Mouse (Mus musculus) MEL (cell line): ENCODE data around the gene Sox30. TPM values are rescaled to one million over a fixed set of nuclear protein-coding genes. Genes with fewer than 3 reads are reported as not detected.

Experiments
- DNase-seq: peaks from one replicate; pipeline ENCODE4 v3.0.0; 2011; ENCODE audit warnings: low read depth, low spot score
- H3K27ac ChIP-seq: 2 replicates; pipeline ENCODE4 v1.5.1; 2012; ENCODE audit warnings: low read depth, mild to moderate bottlenecking, control low read depth, low read length, moderate library complexity; ENCODE audit not compliant: control insufficient read depth
- H3K27me3 ChIP-seq, 2 experiments: fragments of 150-350 bp in 1 of 2; sonication (generic) in 1 of 2; 2 replicates each; pipeline ENCODE4 v1.6.1; 2012; ENCODE audit warnings: low read length in 2 of 2, mild to moderate bottlenecking in 2 of 2, improper control_type of control experiment in 1 of 2, moderate library complexity in 1 of 2; ENCODE audit not compliant: insufficient read depth in 2 of 2, control insufficient read depth in 1 of 2
- H3K36me3 ChIP-seq, 2 experiments: 2 replicates each; pipeline ENCODE4 v1.6.1; 2012 to 2014; ENCODE audit warnings: low read length in 2 of 2, improper control_type of control experiment in 1 of 2, inconsistent platforms in 1 of 2, mild to moderate bottlenecking in 1 of 2; ENCODE audit not compliant: insufficient read depth in 2 of 2, control insufficient read depth in 1 of 2
- H3K4me1 ChIP-seq, 2 experiments: fragments of 150-350 bp in 1 of 2; sonication (generic) in 1 of 2; 2 replicates each; pipeline ENCODE4 v1.6.1; 2012; ENCODE audit warnings: low read length in 2 of 2, improper control_type of control experiment in 1 of 2, mild to moderate bottlenecking in 1 of 2; ENCODE audit not compliant: insufficient read depth in 2 of 2, control insufficient read depth in 1 of 2
- H3K4me3 ChIP-seq, 2 experiments: fragments of 150-350 bp in 1 of 2; sonication (generic) in 1 of 2; 2 replicates each; pipeline ENCODE4 v1.5.1; 2012; ENCODE audit warnings: low read depth in 2 of 2, low read length in 2 of 2, mild to moderate bottlenecking in 2 of 2, moderate library complexity in 2 of 2, control low read depth in 1 of 2, improper control_type of control experiment in 1 of 2; ENCODE audit not compliant: control insufficient read depth in 1 of 2, insufficient read depth in 1 of 2
- H3K79me2 ChIP-seq: 2 replicates; pipeline ENCODE4 v1.6.1; 2012; ENCODE audit warnings: mild to moderate bottlenecking, low read length, moderate library complexity; ENCODE audit not compliant: control insufficient read depth, poor library complexity, insufficient read depth
- H3K9ac ChIP-seq: 2 replicates; pipeline ENCODE4 v1.6.1; 2012; ENCODE audit warnings: low read depth, mild to moderate bottlenecking, control low read depth, low read length, moderate library complexity; ENCODE audit not compliant: control insufficient read depth, poor library complexity, severe bottlenecking
- H3K9me3 ChIP-seq: fragments of 150-350 bp; sonication (generic); replicated peaks from 2 replicates; pipeline ENCODE4 v1.6.1; 2012; ENCODE audit warnings: mild to moderate bottlenecking, low read length, improper control_type of control experiment, moderate library complexity; ENCODE audit not compliant: insufficient read depth
- CHD1 ChIP-seq: IDR thresholded peaks from 2 replicates; pipeline ENCODE4 v1.6.1; 2012; ENCODE audit warnings: low read depth, mild to moderate bottlenecking, inconsistent platforms, low read length, improper control_type of control experiment
- CHD2 ChIP-seq: IDR thresholded peaks from 2 replicates; pipeline ENCODE4 v1.6.1; 2011; ENCODE audit warnings: low read length, improper control_type of control experiment
- CTCF ChIP-seq, 3 experiments: IDR thresholded peaks in 2 of 3; conservative IDR thresholded peaks in 1 of 3; 2 replicates each; pipeline ENCODE4 v1.5.1; 2011 to 2012; ENCODE audit warnings: low read length in 3 of 3, low read depth in 2 of 3, mild to moderate bottlenecking in 2 of 3, improper control_type of control experiment in 1 of 3, inconsistent platforms in 1 of 3, mixed read lengths in 1 of 3, moderate library complexity in 1 of 3; ENCODE audit not compliant: control insufficient read depth in 1 of 3, insufficient read depth in 1 of 3, poor library complexity in 1 of 3, severe bottlenecking in 1 of 3
- E2F4 ChIP-seq: IDR thresholded peaks from 2 replicates; pipeline ENCODE4 v1.6.1; 2011; ENCODE audit warnings: low read depth, low read length, improper control_type of control experiment, borderline replicate concordance
- ELF1 ChIP-seq: IDR thresholded peaks from 2 replicates; pipeline ENCODE4 v1.6.1; 2014; ENCODE audit warnings: low read depth, mild to moderate bottlenecking, inconsistent platforms, low read length, improper control_type of control experiment, moderate library complexity
- EP300 ChIP-seq, 2 experiments: IDR thresholded peaks; 2 replicates each; pipeline ENCODE4 v1.6.1; 2011; ENCODE audit warnings: improper control_type of control experiment in 2 of 2, low read length in 2 of 2, low read depth in 1 of 2, mild to moderate bottlenecking in 1 of 2
- GATA1 ChIP-seq: IDR thresholded peaks from 2 replicates; pipeline ENCODE4 v1.6.1; 2011; ENCODE audit warnings: low read depth, low read length, improper control_type of control experiment
- MAX ChIP-seq: IDR thresholded peaks from 2 replicates; pipeline ENCODE4 v1.6.1; 2011; ENCODE audit warnings: low read length, improper control_type of control experiment
- MAZ ChIP-seq: IDR thresholded peaks from 2 replicates; pipeline ENCODE4 v1.6.1; 2012; ENCODE audit warnings: low read depth, mild to moderate bottlenecking, inconsistent platforms, low read length, improper control_type of control experiment
- MYB ChIP-seq: IDR thresholded peaks from 2 replicates; pipeline ENCODE4 v1.6.1; 2011; ENCODE audit warnings: mild to moderate bottlenecking, low read depth, low read length, improper control_type of control experiment
- MYC ChIP-seq: IDR thresholded peaks from 2 replicates; pipeline ENCODE4 v1.6.1; 2011; ENCODE audit warnings: low read depth, mild to moderate bottlenecking, low read length, improper control_type of control experiment, moderate library complexity
- NRF1 ChIP-seq: IDR thresholded peaks from 2 replicates; pipeline ENCODE4 v1.6.1; 2014; ENCODE audit warnings: low read depth, mild to moderate bottlenecking, inconsistent platforms, low read length, improper control_type of control experiment, moderate library complexity; ENCODE audit not compliant: poor library complexity, insufficient read depth, severe bottlenecking
- POLR2A ChIP-seq, 2 experiments: IDR thresholded peaks; 2 replicates each; pipeline ENCODE4 v1.6.1; 2011 to 2012; ENCODE audit warnings: low read length in 2 of 2, mild to moderate bottlenecking in 2 of 2, control low read depth in 1 of 2, improper control_type of control experiment in 1 of 2, low read depth in 1 of 2, moderate library complexity in 1 of 2; ENCODE audit not compliant: control insufficient read depth in 1 of 2, insufficient read depth in 1 of 2, poor library complexity in 1 of 2
- POLR2AphosphoS2 ChIP-seq: IDR thresholded peaks from 2 replicates; pipeline ENCODE4 v1.6.1; 2011; ENCODE audit warnings: low read length, improper control_type of control experiment
- POLR2AphosphoS5 ChIP-seq: IDR thresholded peaks from 2 replicates; pipeline ENCODE4 v1.6.1; 2012; ENCODE audit warnings: low read depth, borderline replicate concordance, mild to moderate bottlenecking, inconsistent platforms, low read length, moderate library complexity, mixed read lengths
- RAD21 ChIP-seq: IDR thresholded peaks from 2 replicates; pipeline ENCODE4 v1.6.1; 2011; ENCODE audit warnings: mild to moderate bottlenecking, low read depth, low read length, improper control_type of control experiment
- RCOR1 ChIP-seq: IDR thresholded peaks from 2 replicates; pipeline ENCODE4 v1.6.1; 2012; ENCODE audit warnings: low read depth, mild to moderate bottlenecking, inconsistent platforms, low read length, improper control_type of control experiment
- SIN3A ChIP-seq: IDR thresholded peaks from 2 replicates; pipeline ENCODE4 v1.6.1; 2012; ENCODE audit warnings: low read length, improper control_type of control experiment, inconsistent platforms
- SMC3 ChIP-seq: IDR thresholded peaks from 2 replicates; pipeline ENCODE4 v1.6.1; 2011; ENCODE audit warnings: low read depth, low read length, improper control_type of control experiment
- TAL1 ChIP-seq: IDR thresholded peaks from 2 replicates; pipeline ENCODE4 v1.6.1; 2012; ENCODE audit warnings: mild to moderate bottlenecking, inconsistent platforms, low read length, moderate library complexity, mixed read lengths
- UBTF ChIP-seq: IDR thresholded peaks from 2 replicates; pipeline ENCODE4 v1.6.1; 2012; ENCODE audit warnings: low read depth, mild to moderate bottlenecking, inconsistent platforms, low read length, improper control_type of control experiment, moderate library complexity, borderline replicate concordance; ENCODE audit not compliant: insufficient read depth
- ZC3H11A ChIP-seq: IDR thresholded peaks from 2 replicates; pipeline ENCODE4 v1.6.1; 2012; ENCODE audit warnings: low read depth, mild to moderate bottlenecking, inconsistent platforms, low read length, improper control_type of control experiment
- ZKSCAN1 ChIP-seq: IDR thresholded peaks from 2 replicates; pipeline ENCODE4 v1.6.1; 2012; ENCODE audit warnings: low read depth, mild to moderate bottlenecking, inconsistent platforms, low read length, improper control_type of control experiment, moderate library complexity
- ZNF384 ChIP-seq: IDR thresholded peaks from 2 replicates; pipeline ENCODE4 v1.6.1; 2012; ENCODE audit warnings: low read depth, mild to moderate bottlenecking, inconsistent platforms, low read length, improper control_type of control experiment
- polyA plus RNA-seq, 2 experiments: library from polyadenylated mRNA; stranded (reverse) in 1 of 2; unstranded in 1 of 2; fragments of >175 nt in 1 of 2; fragments of >200 nt in 1 of 2; gene quantifications; 2 replicates each; pipeline versions ENCODE4 v1.2.1 to v1.2.4; 2012; ENCODE audit warnings: low replicate concordance in 2 of 2, low read depth in 1 of 2; ENCODE audit not compliant: insufficient read length in 2 of 2, insufficient read depth in 1 of 2, missing spikeins in 1 of 2
- total RNA-seq: library from RNA; depleted of rRNA; stranded (reverse); fragments of 300-350 nt; gene quantifications from 2 replicates; pipeline ENCODE4 v1.2.3, GENCODE M21; 2012

Sox30 gene
- total and polyA plus RNA-seq, 3 experiments = not detected

DNA sequence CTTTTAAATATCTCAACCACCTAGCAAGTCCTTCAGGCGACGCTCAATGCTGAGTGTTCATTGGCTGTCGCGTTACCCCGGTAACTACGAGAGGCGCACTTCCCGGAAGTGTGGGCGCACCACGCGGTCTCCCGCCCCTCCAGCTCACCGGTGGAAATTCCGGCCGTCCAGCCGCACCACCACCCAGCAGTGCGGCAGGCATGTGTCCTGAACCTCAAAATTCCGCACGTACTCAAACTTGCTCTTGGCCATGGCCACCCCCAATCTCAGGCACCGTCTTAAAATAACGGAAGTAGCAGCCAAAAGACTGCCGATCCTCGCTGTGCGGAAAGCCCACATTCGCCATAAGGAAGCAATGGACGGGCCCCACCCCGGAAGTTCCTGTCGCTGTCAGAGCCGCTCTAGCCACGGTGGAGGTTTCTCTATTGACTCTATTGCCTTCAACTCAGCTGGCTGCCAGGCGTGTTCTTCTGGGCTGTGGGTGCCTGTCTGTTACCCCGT, 24.9 kb upstream of the Sox30 start, which contains the start of gene Thg1l (continued):
- TF ChIP-seq NRF1 (no peak), SMC3 (no peak), ZC3H11A (no peak), GATA1 (0 out of 2 replicates have a peak, but pooled peaks have one; percentile 2), MYC (peak; percentile 99), ELF1 (peak; percentile 95), POLR2AphosphoS2 (peak; percentile 81), ZKSCAN1 (no peak), CHD1 (no peak), POLR2AphosphoS5 (no peak), TAL1 (no peak), CTCF (IDR thresholded peaks at IDR 0.05 in 2 of 3, conservative IDR thresholded peaks at IDR 0.05 in 1 of 3; ENCODE audit: control insufficient read depth in 1 of 3, insufficient read depth in 1 of 3, low read depth in 2 of 3, low read length in 3 of 3, poor library complexity in 1 of 3, severe bottlenecking in 1 of 3) (no peak), RCOR1 (no peak), CHD2 (peak; percentile 31; the same call in 1 of the 2 replicates), UBTF (no peak), ZNF384 (no peak), MYB (no peak), SIN3A (peak; percentile 99), MAX (peak; percentile 98)

DNA sequence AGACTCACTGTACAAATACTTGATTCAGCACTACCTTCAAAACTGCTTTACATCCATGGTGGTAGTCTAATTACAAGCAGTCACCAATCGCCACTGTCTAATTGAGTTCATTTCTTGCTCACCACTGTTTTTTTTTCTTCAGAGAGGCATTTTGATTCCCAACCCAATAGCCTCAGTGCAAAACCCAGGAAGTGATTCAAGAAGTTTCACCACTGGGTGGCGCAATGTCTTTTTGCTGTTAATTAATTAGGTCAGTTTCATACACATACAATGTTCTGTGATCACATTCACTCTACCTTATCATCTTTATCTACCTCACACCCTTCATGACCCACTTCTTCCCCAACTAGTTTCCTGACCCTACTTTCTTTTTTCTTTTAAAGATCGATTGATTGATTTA, 20.5 kb upstream of the Sox30 start:
- no peak overlapping the region for H3K9ac ChIP-seq
- DNase-seq = peak; percentile 79

More for the DNA sequence above, 20.5 kb upstream of the Sox30 start:
- TF ChIP-seq POLR2A (IDR thresholded peaks at IDR 0.05; ENCODE audit: control insufficient read depth in 1 of 2, insufficient read depth in 1 of 2, low read depth in 1 of 2, low read length in 2 of 2, poor library complexity in 1 of 2) = no peak
- TF ChIP-seq SMC3 = peak; percentile 57
- peak; percentile 37 for TF ChIP-seq RAD21
- TF ChIP-seq MYB = no peak
- TF ChIP-seq GATA1 = no peak
- TF ChIP-seq MYC = no peak
- TF ChIP-seq ZC3H11A = peak; percentile 25; the same call in 1 of the 2 replicates
- TF ChIP-seq UBTF = no peak
- no peak for TF ChIP-seq E2F4
- TF ChIP-seq MAZ = no peak
- TF ChIP-seq CTCF (IDR thresholded peaks at IDR 0.05 in 2 of 3, conservative IDR thresholded peaks at IDR 0.05 in 1 of 3; ENCODE audit: control insufficient read depth in 1 of 3, insufficient read depth in 1 of 3, low read depth in 2 of 3, low read length in 3 of 3, poor library complexity in 1 of 3, severe bottlenecking in 1 of 3) = peak; percentile 14 to 66 (median 45); a peak in 4 of 6 replicates
- peak; percentile 87 for TF ChIP-seq ELF1
- no peak for TF ChIP-seq EP300 (IDR thresholded peaks at IDR 0.05; ENCODE audit: low read depth in 1 of 2, low read length in 2 of 2)
- TF ChIP-seq ZNF384 = peak; percentile 70
- peaks cover 5 to 7% of the 10 kb centered on the region in 2 experiments for H3K27me3 ChIP-seq
- H3K27ac ChIP-seq = no peak overlapping the region
- no peaks in the 10 kb centered on the region for H3K9me3 ChIP-seq
- peaks cover 1 to 3% of the 10 kb centered on the region in 2 experiments; a peak in 1 of 4 replicates for H3K4me1 ChIP-seq
- peaks cover 0 to 2% of the 10 kb centered on the region in 2 experiments; a peak in 1 of 4 replicates for H3K36me3 ChIP-seq
- no peak overlapping the region for H3K4me3 ChIP-seq
- peaks cover 1% of the 10 kb centered on the region; the same call in 1 of the 2 replicates for H3K79me2 ChIP-seq
